Mouse (Mus musculus) left cerebral cortex, postnatal 14 days (tissue): Measurements from ENCODE around the gene Chst8. TPM values are rescaled to one million over a fixed set of nuclear protein-coding genes. Genes with fewer than 3 reads are reported as not detected.

ENCODE experiments used
- DNase-seq, 2 experiments: peaks; one replicate each; pipeline ENCODE4 v3.0.0; 2021 to 2022; ENCODE audit warnings: low spot score in 2 of 2, mixed read lengths in 1 of 2
- intact Hi-C: fragments of 180-260 bp; cut with DNase I; formaldehyde crosslinking; loops from one replicate; pipeline ENCODE4 v1.15.1; 2025
- total RNA-seq, 2 experiments: library from RNA; stranded (reverse); gene quantifications; 2 replicates each; pipeline ENCODE4 v1.2.3; 2021

Chst8 gene
- total RNA-seq, 2 experiments from 2014 or later, result 16.5 to 24.5 TPM

- no peak for DNase-seq
- intact Hi-C loops, result no loop called here
Observed at GRCm38 (mm10) chr7:34722151-34722550, 90.4 kb downstream of the Chst8 start.

GRCm38 (mm10) chr7:34721650-34722048 lies 90.9 kb downstream of the Chst8 start:
- intact Hi-C loops, result no loop called here
- DNase-seq, result no peak

DNA sequence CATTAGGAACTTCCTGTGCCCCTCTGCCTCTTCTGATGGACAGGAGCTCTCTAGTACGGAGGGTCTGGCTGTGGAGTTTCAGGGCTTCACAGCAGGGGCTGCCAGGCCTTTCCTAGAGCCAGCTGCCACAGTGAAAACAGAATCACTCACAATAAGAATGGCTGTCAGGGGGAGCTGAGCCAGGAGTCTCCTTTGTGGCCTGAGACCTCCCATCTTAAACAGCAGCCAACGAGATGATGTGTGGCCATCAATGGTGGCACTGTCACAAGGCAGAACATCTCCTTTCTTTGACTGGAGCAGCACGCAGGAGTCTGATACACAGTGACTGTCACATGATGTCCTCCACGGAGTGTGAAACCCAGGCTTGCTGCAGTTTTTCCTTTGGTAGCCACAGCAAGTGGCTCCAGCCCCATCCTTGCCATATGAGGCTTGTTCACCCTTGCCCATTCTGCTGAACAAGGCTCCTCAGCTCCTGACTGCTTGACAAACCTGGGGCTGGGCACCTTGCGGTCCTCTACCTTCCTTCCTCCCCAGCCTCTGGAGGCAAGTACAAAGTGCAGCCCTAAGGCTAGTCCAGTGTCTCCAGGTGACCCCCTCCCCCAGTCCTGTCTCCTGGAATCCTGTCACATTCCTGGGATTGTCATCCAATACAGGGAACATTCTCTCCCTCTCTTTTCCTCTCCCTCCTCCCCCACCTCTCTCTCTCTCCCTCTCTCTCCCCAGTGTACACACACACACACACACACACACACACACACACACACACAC lies 91.4 kb downstream of the Chst8 start:
- no peak for DNase-seq
- intact Hi-C loops, result no loop called here

DNA sequence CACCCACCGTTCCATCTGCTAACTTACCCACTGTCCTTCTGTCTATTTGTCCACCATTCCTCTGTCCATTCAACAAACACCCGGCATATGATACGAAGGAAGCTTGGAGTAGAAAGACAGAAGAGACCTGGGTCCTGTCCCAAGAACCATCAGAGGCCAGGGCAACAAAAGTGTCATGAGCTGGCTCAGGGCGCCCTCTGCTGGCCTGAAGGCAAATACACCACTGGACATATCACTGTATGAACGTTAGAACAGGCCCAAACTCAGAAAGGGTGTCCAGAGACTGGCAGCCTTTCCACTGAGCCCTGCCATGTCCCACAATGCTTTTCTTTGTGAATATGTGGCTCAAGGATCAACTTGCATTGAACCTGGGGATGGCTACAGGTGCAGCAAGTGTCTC lies 92.9 kb downstream of the Chst8 start:
- DNase-seq, result peak; percentile 61 to 68
- intact Hi-C loops, result loop anchor here (1.0 kb wide), 1 partner anchor 42 kb away; no protein-coding TSS in a partner anchor

GRCm38 (mm10) chr7:34718651-34719050 lies 93.9 kb downstream of the Chst8 start:
- intact Hi-C loops, result loop anchor here (1.0 kb wide), 1 partner anchor 41 kb away; no protein-coding TSS in a partner anchor
- no peak for DNase-seq

GRCm38 (mm10) chr7:34717161-34717810 lies 95.2 kb downstream of the Chst8 start:
- no peak for DNase-seq
- intact Hi-C loops, result no loop called here

GRCm38 (mm10) chr7:34714848-34715460 lies 97.6 kb downstream of the Chst8 start:
- intact Hi-C loops, result no loop called here
- DNase-seq, result no peak

DNA sequence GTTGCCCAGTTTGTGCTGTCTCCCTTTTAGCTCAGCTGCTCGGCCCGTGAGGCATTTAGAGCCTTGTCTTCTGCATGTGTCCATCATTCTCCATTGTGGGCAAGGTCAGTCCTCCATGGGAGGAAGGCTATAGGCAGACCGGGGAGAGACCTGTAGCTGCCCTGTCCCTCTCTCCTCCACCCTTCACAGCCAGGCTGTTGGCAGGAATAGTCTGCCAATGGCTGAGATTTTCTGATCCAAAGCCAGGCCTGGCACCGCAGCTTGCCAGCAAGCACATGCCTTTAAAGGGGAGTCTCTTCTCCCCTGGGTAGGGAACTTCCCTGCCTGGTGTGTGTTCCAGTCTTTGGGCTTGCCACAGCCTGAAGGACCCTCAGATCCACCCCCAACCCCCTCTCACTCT lies 103.4 kb downstream of the Chst8 start:
- intact Hi-C loops, result no loop called here
- peak in 1 of 2 experiments; percentile 32 for DNase-seq

- DNase-seq, result no peak
- intact Hi-C loops, result no loop called here
Observed at GRCm38 (mm10) chr7:34704401-34704800, 108.1 kb downstream of the Chst8 start.

DNA sequence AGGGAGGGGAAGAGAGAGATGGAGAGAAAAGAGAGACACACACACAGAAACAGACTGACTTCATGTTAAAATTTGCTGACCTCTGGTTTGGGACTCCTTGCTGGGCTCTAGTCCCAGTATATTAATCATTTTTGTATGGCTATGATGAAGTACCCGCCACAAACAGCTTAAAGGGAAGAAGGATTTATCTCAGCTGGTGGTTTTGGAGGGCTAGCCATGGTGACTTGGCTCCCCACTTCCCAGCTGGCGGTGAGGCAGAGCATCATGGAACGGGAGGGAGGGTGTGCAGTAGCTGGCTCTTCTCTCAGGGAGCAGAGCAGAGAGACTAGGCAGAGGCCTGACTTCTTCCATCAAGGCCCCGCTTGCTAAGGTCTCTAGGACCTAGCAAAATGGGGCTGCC lies 109.1 kb downstream of the Chst8 start:
- DNase-seq, result no peak
- intact Hi-C loops, result no loop called here

- intact Hi-C loops, result no loop called here
- peak in 1 of 2 experiments; percentile 57 for DNase-seq
Observed at GRCm38 (mm10) chr7:34702718-34703351, 109.7 kb downstream of the Chst8 start.

GRCm38 (mm10) chr7:34699888-34700287 lies 112.6 kb downstream of the Chst8 start:
- intact Hi-C loops, result loop anchor here (2.0 kb wide), 1 partner anchor 79 kb away; no protein-coding TSS in a partner anchor
- DNase-seq, result no peak

- no peak for DNase-seq
- intact Hi-C loops, result no loop called here
Observed at GRCm38 (mm10) chr7:34698221-34698620, 114.3 kb downstream of the Chst8 start.

DNA sequence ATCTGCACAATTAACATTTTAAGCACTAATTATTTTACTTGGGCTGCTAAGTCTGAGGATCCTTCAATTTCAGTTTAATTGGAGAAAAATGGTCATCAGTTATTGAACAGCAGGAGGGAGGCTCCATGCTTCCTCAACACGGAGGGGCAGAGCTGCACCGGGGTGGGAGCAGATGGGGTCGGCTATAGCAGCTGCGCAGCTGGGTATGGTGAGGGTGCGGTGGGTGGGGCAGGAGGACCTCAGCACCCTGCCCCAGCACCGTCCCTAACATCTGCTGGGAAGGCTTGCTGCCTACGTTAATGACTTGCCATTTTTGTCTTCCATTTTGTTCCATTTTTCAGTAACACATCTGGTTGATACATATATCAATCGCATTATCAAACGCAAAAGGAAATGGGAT lies 116.4 kb downstream of the Chst8 start:
- no peak for DNase-seq
- intact Hi-C loops, result no loop called here

DNA sequence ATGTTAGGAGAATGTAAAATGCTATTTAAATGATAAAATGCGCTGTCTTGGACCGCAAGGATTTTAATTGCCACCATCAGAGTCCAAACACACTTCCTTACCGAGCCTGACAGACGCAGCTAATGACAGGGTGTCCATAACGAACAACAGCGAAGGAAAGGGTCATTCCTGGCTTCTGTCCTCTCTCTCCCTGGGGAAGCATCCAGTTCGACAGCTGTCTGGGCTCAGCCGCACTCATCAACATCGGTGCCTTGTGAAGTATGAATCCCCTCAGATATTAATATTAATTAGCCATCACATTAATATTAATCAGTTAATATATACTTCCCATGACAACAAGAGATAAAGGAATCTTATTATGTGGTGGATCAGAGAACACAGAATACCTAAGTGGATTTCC lies 117.6 kb downstream of the Chst8 start:
- DNase-seq, result no peak
- intact Hi-C loops, result no loop called here

DNA sequence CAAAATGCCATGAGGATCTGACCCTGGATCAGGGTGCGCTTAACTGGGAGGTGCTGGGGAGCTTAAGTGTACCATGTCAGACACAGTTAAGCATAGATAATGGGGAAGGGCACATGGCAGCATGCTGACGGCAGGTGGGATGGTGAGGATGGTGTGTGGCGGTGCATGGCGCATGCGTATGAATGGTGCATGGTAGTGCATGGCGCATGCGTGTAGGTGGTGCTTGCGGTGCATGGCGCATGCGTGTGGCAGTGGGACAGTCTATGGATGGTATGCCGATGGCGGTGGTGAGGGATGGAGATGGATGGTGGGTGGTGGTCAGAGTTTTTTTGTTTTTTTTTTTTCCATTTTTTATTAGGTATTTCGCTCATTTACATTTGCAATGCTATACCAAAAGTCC lies 118.6 kb downstream of the Chst8 start:
- intact Hi-C loops, result no loop called here
- DNase-seq, result no peak

DNA sequence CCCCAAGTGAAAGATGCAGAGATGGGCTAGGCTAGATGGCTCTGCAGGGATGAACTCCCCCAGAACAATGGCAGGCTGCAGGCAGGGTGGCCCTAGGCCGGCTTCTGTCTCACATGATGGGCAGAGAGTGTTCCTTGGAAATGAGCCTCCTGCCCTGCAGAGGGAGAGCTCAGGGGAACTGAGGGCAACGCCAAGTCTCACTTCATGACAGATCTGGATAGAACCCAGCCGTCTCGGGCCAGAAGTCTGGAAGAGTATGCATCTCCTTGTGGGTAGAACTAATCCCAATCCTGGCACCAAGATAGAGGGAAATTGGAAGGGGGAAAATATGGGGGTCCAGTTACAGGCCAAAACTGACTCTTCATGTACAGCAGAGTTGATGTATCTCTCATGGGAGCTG lies 119.4 kb downstream of the Chst8 start:
- no peak for DNase-seq
- intact Hi-C loops, result no loop called here

DNA sequence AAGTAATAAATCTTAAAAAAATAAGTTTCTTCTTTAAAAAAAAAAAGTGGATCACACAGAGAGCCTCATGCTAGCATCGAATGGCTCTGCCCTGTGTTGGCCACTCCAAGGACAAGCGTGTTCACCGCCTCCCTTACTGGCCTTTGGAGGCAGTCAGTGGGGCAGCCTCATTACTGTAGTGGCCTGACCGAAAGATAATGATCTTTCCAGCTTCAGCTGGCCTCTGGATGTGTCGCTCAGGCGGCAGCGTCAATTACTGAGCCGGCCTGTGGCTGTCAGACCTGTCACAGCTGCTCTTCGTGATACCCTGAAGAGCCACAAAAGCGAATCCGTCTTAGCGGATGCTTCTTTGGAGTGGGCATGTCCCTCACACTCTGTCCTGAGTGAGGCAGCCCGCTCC lies 122.4 kb downstream of the Chst8 start:
- DNase-seq, result no peak
- intact Hi-C loops, result no loop called here

- intact Hi-C loops, result no loop called here
- DNase-seq, result no peak
Observed at GRCm38 (mm10) chr7:34689028-34689427, 123.5 kb downstream of the Chst8 start.

- intact Hi-C loops, result no loop called here
- DNase-seq, result no peak
Observed at GRCm38 (mm10) chr7:34685801-34686200, 126.7 kb downstream of the Chst8 start.
